Mouse (Mus musculus) CH12.LX (cell line): Measurements from ENCODE around the gene Commd1. TPM values are rescaled to one million over a fixed set of nuclear protein-coding genes. Genes with fewer than 3 reads are reported as not detected.

Experiments used
- DNase-seq: peaks from one replicate; pipeline ENCODE4 v3.0.0-alpha.2; 2013; ENCODE audit errors: extremely low read depth
- H3K27ac ChIP-seq: 2 replicates; pipeline ENCODE4 v1.5.1; 2012; ENCODE audit warnings: low read depth, mild to moderate bottlenecking, control low read depth, moderate library complexity; ENCODE audit not compliant: insufficient read depth
- H3K27me3 ChIP-seq: replicated peaks from 2 replicates; pipeline ENCODE3; 2012; ENCODE audit warnings: inconsistent platforms
- H3K36me3 ChIP-seq, 2 experiments: replicated peaks in 1 of 2; 2 replicates each; pipeline versions ENCODE3 to v1.6.1; 2012; ENCODE audit warnings: inconsistent platforms in 1 of 2, low read length in 1 of 2, mild to moderate bottlenecking in 1 of 2, mixed read lengths in 1 of 2, moderate library complexity in 1 of 2; ENCODE audit not compliant: control insufficient read depth in 1 of 2, insufficient read depth in 1 of 2
- H3K4me1 ChIP-seq, 2 experiments: 2 replicates each; pipeline ENCODE4 v1.6.1; 2012; ENCODE audit warnings: inconsistent platforms in 1 of 2, moderate library complexity in 1 of 2; ENCODE audit not compliant: insufficient read depth in 2 of 2, control insufficient read depth in 1 of 2
- H3K4me2 ChIP-seq: 2 replicates; pipeline ENCODE4 v1.6.1; 2012; ENCODE audit warnings: low read depth, mild to moderate bottlenecking, control low read depth; ENCODE audit not compliant: poor library complexity, insufficient read depth, severe bottlenecking
- H3K4me3 ChIP-seq, 3 experiments: fragments of 150-350 bp in 1 of 3; sonication (generic) in 1 of 3; replicated peaks in 1 of 3; 2 replicates each; pipeline versions ENCODE3 to v1.5.1; 2011 to 2012; ENCODE audit warnings: low read depth in 2 of 3, low read length in 2 of 3, mild to moderate bottlenecking in 2 of 3, moderate library complexity in 2 of 3, control low read depth in 1 of 3, improper control_type of control experiment in 1 of 3, inconsistent platforms in 1 of 3, mixed read lengths in 1 of 3; ENCODE audit not compliant: poor library complexity in 1 of 3
- H3K79me2 ChIP-seq: replicated peaks from 2 replicates; pipeline ENCODE4 v1.6.1; 2012; ENCODE audit warnings: mild to moderate bottlenecking, moderate library complexity; ENCODE audit not compliant: control insufficient read depth, poor library complexity, insufficient read depth, severe bottlenecking; ENCODE audit errors: extremely low read depth
- H3K9ac ChIP-seq: 2 replicates; pipeline ENCODE4 v1.6.1; 2012; ENCODE audit warnings: low read depth, mild to moderate bottlenecking, control low read depth, moderate library complexity; ENCODE audit not compliant: insufficient read depth
- H3K9me3 ChIP-seq: replicated peaks from 2 replicates; pipeline ENCODE3; 2012; ENCODE audit warnings: low read length, inconsistent platforms, mixed read lengths
- BHLHE40 ChIP-seq: IDR thresholded peaks from 2 replicates; pipeline ENCODE4 v1.6.1; 2011; ENCODE audit warnings: mild to moderate bottlenecking, low read depth, low read length, improper control_type of control experiment
- CHD2 ChIP-seq: IDR thresholded peaks from 2 replicates; pipeline ENCODE4 v1.6.1; 2011; ENCODE audit warnings: low read length, improper control_type of control experiment
- CTCF ChIP-seq, 2 experiments: IDR thresholded peaks in 1 of 2; conservative IDR thresholded peaks in 1 of 2; 2 replicates each; pipeline ENCODE4 v1.5.1; 2011 to 2012; ENCODE audit warnings: low read depth in 2 of 2, low read length in 2 of 2, improper control_type of control experiment in 1 of 2, inconsistent platforms in 1 of 2, mild to moderate bottlenecking in 1 of 2, moderate library complexity in 1 of 2
- ELF1 ChIP-seq: IDR thresholded peaks from 2 replicates; pipeline ENCODE4 v1.6.1; 2014; ENCODE audit warnings: low read depth, mild to moderate bottlenecking, inconsistent platforms, low read length, improper control_type of control experiment
- EP300 ChIP-seq: IDR thresholded peaks from 2 replicates; pipeline ENCODE4 v1.6.1; 2011; ENCODE audit warnings: low read length, improper control_type of control experiment
- ETS1 ChIP-seq: conservative IDR thresholded peaks from 2 replicates; pipeline ENCODE4 v1.6.1; 2012; ENCODE audit warnings: low read depth, mild to moderate bottlenecking, inconsistent platforms, low read length, improper control_type of control experiment, moderate library complexity
- IRF4 ChIP-seq: IDR thresholded peaks from 2 replicates; pipeline ENCODE4 v1.6.1; 2014; ENCODE audit warnings: low read depth, mild to moderate bottlenecking, inconsistent platforms, low read length, improper control_type of control experiment
- JUN ChIP-seq: IDR thresholded peaks from 2 replicates; pipeline ENCODE4 v1.6.1; 2011; ENCODE audit warnings: low read depth, mild to moderate bottlenecking, low read length, improper control_type of control experiment, moderate library complexity; ENCODE audit not compliant: insufficient read depth
- KAT2A ChIP-seq: IDR thresholded peaks from 2 replicates; pipeline ENCODE4 v1.6.1; 2012; ENCODE audit warnings: low read length, improper control_type of control experiment, inconsistent platforms; ENCODE audit not compliant: insufficient replicate concordance
- MAFK ChIP-seq: IDR thresholded peaks from 2 replicates; pipeline ENCODE4 v1.6.1; 2011; ENCODE audit warnings: low read length, improper control_type of control experiment; ENCODE audit not compliant: insufficient replicate concordance
- MAX ChIP-seq: IDR thresholded peaks from 2 replicates; pipeline ENCODE4 v1.6.1; 2011; ENCODE audit warnings: low read length, improper control_type of control experiment
- MAZ ChIP-seq: IDR thresholded peaks from 2 replicates; pipeline ENCODE4 v1.6.1; 2012; ENCODE audit warnings: low read depth, mild to moderate bottlenecking, inconsistent platforms, low read length, improper control_type of control experiment, moderate library complexity
- MEF2A ChIP-seq: IDR thresholded peaks from 2 replicates; pipeline ENCODE4 v1.6.1; 2014; ENCODE audit warnings: low read depth, mild to moderate bottlenecking, inconsistent platforms, low read length, improper control_type of control experiment, borderline replicate concordance
- MYC ChIP-seq: IDR thresholded peaks from 2 replicates; pipeline ENCODE4 v1.6.1; 2011; ENCODE audit warnings: low read depth, mild to moderate bottlenecking, improper control_type of control experiment, low read length
- NRF1 ChIP-seq: IDR thresholded peaks from 2 replicates; pipeline ENCODE4 v1.6.1; 2014; ENCODE audit warnings: low read depth, mild to moderate bottlenecking, inconsistent platforms, low read length, improper control_type of control experiment, moderate library complexity
- POLR2A ChIP-seq: IDR thresholded peaks from 2 replicates; pipeline ENCODE4 v1.6.1; 2011; ENCODE audit warnings: low read depth, mild to moderate bottlenecking, improper control_type of control experiment, low read length
- POLR2AphosphoS2 ChIP-seq: IDR thresholded peaks from 2 replicates; pipeline ENCODE4 v1.6.1; 2011; ENCODE audit warnings: low read depth, low read length, improper control_type of control experiment
- RAD21 ChIP-seq: IDR thresholded peaks from 2 replicates; pipeline ENCODE4 v1.6.1; 2011; ENCODE audit warnings: low read depth, mild to moderate bottlenecking, low read length, improper control_type of control experiment, moderate library complexity
- RCOR1 ChIP-seq: conservative IDR thresholded peaks from 2 replicates; pipeline ENCODE4 v1.6.1; 2012; ENCODE audit warnings: low read depth, mild to moderate bottlenecking, inconsistent platforms, low read length, improper control_type of control experiment
- SIN3A ChIP-seq: IDR thresholded peaks from 2 replicates; pipeline ENCODE4 v1.6.1; 2012; ENCODE audit warnings: low read length, improper control_type of control experiment, inconsistent platforms
- TCF12 ChIP-seq: IDR thresholded peaks from 2 replicates; pipeline ENCODE4 v1.6.1; 2014; ENCODE audit warnings: low read depth, mild to moderate bottlenecking, inconsistent platforms, low read length, improper control_type of control experiment
- UBTF ChIP-seq: IDR thresholded peaks from 2 replicates; pipeline ENCODE4 v1.6.1; 2012; ENCODE audit warnings: low read depth, mild to moderate bottlenecking, inconsistent platforms, low read length, improper control_type of control experiment, moderate library complexity
- ZC3H11A ChIP-seq: IDR thresholded peaks from 2 replicates; pipeline ENCODE4 v1.6.1; 2012; ENCODE audit warnings: low read depth, mild to moderate bottlenecking, inconsistent platforms, low read length, improper control_type of control experiment
- ZKSCAN1 ChIP-seq: IDR thresholded peaks from 2 replicates; pipeline ENCODE4 v1.6.1; 2012; ENCODE audit warnings: low read depth, inconsistent platforms, low read length, improper control_type of control experiment, borderline replicate concordance
- ZMIZ1 ChIP-seq: IDR thresholded peaks from 2 replicates; pipeline ENCODE4 v1.6.1; 2012; ENCODE audit warnings: low read depth, mild to moderate bottlenecking, inconsistent platforms, low read length, improper control_type of control experiment
- ZNF384 ChIP-seq: IDR thresholded peaks from 2 replicates; pipeline ENCODE4 v1.6.1; 2012; ENCODE audit warnings: low read depth, low read length, improper control_type of control experiment, inconsistent platforms
- dilution Hi-C: fragments of 300-500 bp; cut with MboI; formaldehyde crosslinking; loops from 2 replicates; pipeline ENCODE4 v1.14.3; 2020; ENCODE audit warnings: low sequenced_read_pairs; ENCODE audit not compliant: extremely low pct_unique_long_range_greater_than_20kb, extremely low pct_ligation_motif_present
- in situ Hi-C: fragments of 300-500 bp; cut with MboI; formaldehyde crosslinking; loops from 3 replicates; pipeline ENCODE4 v1.14.3; 2019; ENCODE audit warnings: low sequenced_read_pairs, low pct_ligation_motif_present, low pct_unique_long_range_greater_than_20kb, mixed read lengths
- polyA plus RNA-seq: library from polyadenylated mRNA; unstranded; fragments of >175 nt; gene quantifications from 2 replicates; pipeline ENCODE4 v1.2.1, GENCODE M21; 2012; ENCODE audit warnings: low read depth; ENCODE audit not compliant: insufficient read length
- total RNA-seq, 2 experiments: library from RNA; depleted of rRNA; stranded (reverse); fragments of 300-350 nt in 1 of 2; fragments of >200 nt in 1 of 2; gene quantifications; 2 replicates each; pipeline ENCODE4 v1.2.3; 2012 to 2014

The Commd1 gene
- total and polyA plus RNA-seq, 3 experiments: 109 to 163 (median 113) TPM

GRCm38 (mm10) chr11:22891876-22892275 is 90.3 kb downstream of the Commd1 start:
- Histone ChIP-seq H3K4me3 (peak overlapping the region in 1 of 3 experiments; percentile 28), H3K27ac (no peak overlapping the region), H3K27me3 (peaks cover 25% of the 10 kb centered on the region), H3K9me3 (no peaks in the 10 kb centered on the region), H3K4me2 (no peak overlapping the region), H3K9ac (no peak overlapping the region), H3K79me2 (no peaks in the 10 kb centered on the region)
- no peak for TF ChIP-seq POLR2A
- TF ChIP-seq MAX: no peak
- no peak for TF ChIP-seq MAFK
- no peak for TF ChIP-seq MAZ
- no peak for TF ChIP-seq CTCF (conservative IDR thresholded peaks at IDR 0.05 in 1 of 2, IDR thresholded peaks at IDR 0.05 in 1 of 2; ENCODE audit: low read depth in 2 of 2, low read length in 2 of 2)
- TF ChIP-seq ETS1: no peak
- no peak for TF ChIP-seq ELF1
- no peak for TF ChIP-seq JUN
- no peak for TF ChIP-seq ZC3H11A
- no peak for TF ChIP-seq NRF1
- TF ChIP-seq SIN3A: no peak
- no peak for TF ChIP-seq POLR2AphosphoS2
- no peak for TF ChIP-seq ZMIZ1
- no peak for TF ChIP-seq RAD21
- no peak for TF ChIP-seq TCF12
- TF ChIP-seq, all 38 proteins: peak for 0
- in situ Hi-C loops (no loop called here), dilution Hi-C loops (no loop called here)
- no peaks in the 10 kb centered on the region for H3K36me3 ChIP-seq
- H3K4me1 ChIP-seq: peaks cover 17 to 58% of the 10 kb centered on the region in 2 experiments
- no peak for DNase-seq

DNA sequence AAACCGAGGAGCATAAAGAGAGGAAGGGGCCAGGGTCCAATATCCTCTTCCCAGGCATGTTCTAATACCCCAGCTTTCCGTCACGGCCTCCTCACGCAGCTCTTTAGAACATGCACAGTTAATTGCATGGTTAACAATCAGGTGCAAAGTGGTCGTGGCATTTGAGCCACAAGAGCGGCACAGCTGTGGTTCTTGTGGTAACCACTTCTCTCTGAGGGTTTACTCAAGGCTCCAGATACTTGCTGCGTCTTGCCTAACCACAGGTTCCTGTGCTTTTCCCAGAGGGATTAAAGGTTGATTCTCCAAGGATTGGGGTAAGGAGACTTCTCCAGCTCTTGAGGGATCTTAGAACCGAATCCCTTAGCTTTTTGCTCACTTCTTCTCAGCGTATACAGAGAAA is 90.9 kb downstream of the Commd1 start:
- Histone ChIP-seq H3K4me3 (no peak overlapping the region), H3K4me2 (0 out of 2 replicates have a peak overlapping the region, but pooled peaks have one; percentile 2)

More for the DNA sequence above, 90.9 kb downstream of the Commd1 start:
- no peaks in the 10 kb centered on the region for H3K36me3 ChIP-seq
- H3K9ac ChIP-seq: no peak overlapping the region
- peaks cover 17 to 56% of the 10 kb centered on the region in 2 experiments for H3K4me1 ChIP-seq
- peak; percentile 5 for TF ChIP-seq RAD21
- 0 out of 2 replicates have a peak, but pooled peaks have one; percentile 40 for TF ChIP-seq MYC
- TF ChIP-seq SIN3A: no peak
- TF ChIP-seq CHD2: 0 out of 2 replicates have a peak, but pooled peaks have one; percentile 11
- peak; percentile 66 for TF ChIP-seq IRF4
- no peak for TF ChIP-seq ZKSCAN1
- TF ChIP-seq TCF12: peak; percentile 79
- peak; percentile 79 for TF ChIP-seq ETS1
- TF ChIP-seq UBTF: no peak
- TF ChIP-seq MEF2A: peak; percentile 63; the same call in 1 of the 2 replicates
- no peak for TF ChIP-seq KAT2A
- TF ChIP-seq MAFK: peak; percentile 91
- peak; percentile 59 for TF ChIP-seq MAX
- TF ChIP-seq BHLHE40: peak; percentile 91
- no peak for TF ChIP-seq ZNF384
- peak; percentile 94 for TF ChIP-seq EP300
- peak; percentile 80; the same call in 1 of the 2 replicates for TF ChIP-seq RCOR1
- TF ChIP-seq, all 38 proteins: peak for 12
- H3K27me3 ChIP-seq: peaks cover 25% of the 10 kb centered on the region
- dilution Hi-C loops (no loop called here), in situ Hi-C loops (no loop called here)
- H3K79me2 ChIP-seq: no peaks in the 10 kb centered on the region
- no peaks in the 10 kb centered on the region for H3K9me3 ChIP-seq
- peak; percentile 50 for DNase-seq
- no peak overlapping the region for H3K27ac ChIP-seq
